Mouse (Mus musculus) frontal cortex, postnatal 36 days (tissue): ENCODE results near the gene Pip5k1c.
A peak's percentile ranks its signal among the peaks of the same experiment; 100 is the strongest.

ENCODE experiments used
- DNase-seq, 2 experiments: peaks; one replicate each; pipeline ENCODE4 v3.0.0; 2022; ENCODE audit warnings: low spot score in 2 of 2

The Pip5k1c gene

GRCm38 (mm10) chr10:81346453-81347067 lies 53.8 kb downstream of the Pip5k1c start:
- peak in 1 of 2 experiments; percentile 70 for DNase-seq

- DNase-seq = no peak
Observed at GRCm38 (mm10) chr10:81349146-81349545, 56.4 kb downstream of the Pip5k1c start.

- DNase-seq = no peak
Observed at GRCm38 (mm10) chr10:81349961-81350350, 57.2 kb downstream of the Pip5k1c start.

GRCm38 (mm10) chr10:81350351-81351063 lies 57.7 kb downstream of the Pip5k1c start, which contains the start of gene Hmg20b:
TSS of gene Hmg20b (minus strand) at chr10:81350480.
- peak; percentile 100 for DNase-seq

- no peak for DNase-seq
Observed at GRCm38 (mm10) chr10:81351678-81352291, 59.0 kb downstream of the Pip5k1c start.

GRCm38 (mm10) chr10:81354738-81355477 lies 62.1 kb downstream of the Pip5k1c start:
- no peak for DNase-seq

GRCm38 (mm10) chr10:81355533-81355932 lies 62.8 kb downstream of the Pip5k1c start:
- DNase-seq = no peak

- DNase-seq = no peak
Observed at GRCm38 (mm10) chr10:81356352-81356990, 63.7 kb downstream of the Pip5k1c start.

- peak; percentile 87 to 92 for DNase-seq
Observed at GRCm38 (mm10) chr10:81356991-81357844, 64.5 kb downstream of the Pip5k1c start, which contains the start of gene Mfsd12. TSS of gene Mfsd12 (plus strand) at chr10:81357491.

GRCm38 (mm10) chr10:81358209-81358608 lies 65.4 kb downstream of the Pip5k1c start:
- DNase-seq = no peak

GRCm38 (mm10) chr10:81358841-81359240 lies 66.1 kb downstream of the Pip5k1c start:
- no peak for DNase-seq

GRCm38 (mm10) chr10:81360721-81361120 lies 68.0 kb downstream of the Pip5k1c start:
- DNase-seq = no peak

GRCm38 (mm10) chr10:81362336-81362949 lies 69.7 kb downstream of the Pip5k1c start:
- DNase-seq = no peak

- no peak for DNase-seq
Observed at GRCm38 (mm10) chr10:81363436-81364346, 70.9 kb downstream of the Pip5k1c start.

GRCm38 (mm10) chr10:81364666-81365065 lies 71.9 kb downstream of the Pip5k1c start:
- DNase-seq = no peak

- peak in 1 of 2 experiments; percentile 63 for DNase-seq
Observed at GRCm38 (mm10) chr10:81365073-81365472, 72.3 kb downstream of the Pip5k1c start.

GRCm38 (mm10) chr10:81365672-81366476 lies 73.1 kb downstream of the Pip5k1c start, which contains the start of gene 4930404N11Rik:
TSS of gene 4930404N11Rik (minus strand) at chr10:81365816.
- DNase-seq = no peak
